Mouse (Mus musculus) hindbrain, embryonic 10.5 days (tissue): ENCODE data around the gene Tmem175. TPM values are rescaled to one million over a fixed set of nuclear protein-coding genes. Genes with fewer than 3 reads are reported as not detected.

ENCODE experiments used
- DNase-seq: peaks from one replicate; pipeline ENCODE4 v3.0.0-alpha.2; 2017; ENCODE audit warnings: low spot score
- H3K27ac ChIP-seq: fragments of 300-500 bp; sonication (generic); 2 replicates; pipeline ENCODE4 v1.5.1; 2016; ENCODE audit warnings: mild to moderate bottlenecking, moderate library complexity
- H3K27me3 ChIP-seq: fragments of 300-500 bp; sonication (generic); 2 replicates; pipeline ENCODE4 v1.6.1; 2016; ENCODE audit warnings: mild to moderate bottlenecking; ENCODE audit not compliant: poor library complexity, insufficient read depth, severe bottlenecking
- H3K36me3 ChIP-seq: fragments of 300-500 bp; sonication (generic); 2 replicates; pipeline ENCODE4 v1.6.1; 2016; ENCODE audit warnings: mild to moderate bottlenecking, moderate library complexity
- H3K4me1 ChIP-seq: fragments of 300-500 bp; sonication (generic); replicated peaks from 2 replicates; pipeline ENCODE4 v1.6.1; 2016; ENCODE audit warnings: mild to moderate bottlenecking
- H3K4me3 ChIP-seq: fragments of 300-500 bp; sonication (generic); 2 replicates; pipeline ENCODE4 v1.5.1; 2016; ENCODE audit warnings: mild to moderate bottlenecking, moderate library complexity
- H3K9me3 ChIP-seq: fragments of 300-500 bp; sonication (generic); 2 replicates; pipeline ENCODE4 v1.6.1; 2016; ENCODE audit warnings: mild to moderate bottlenecking, moderate library complexity
- WGBS: fragments of 180-500 bp; shearing (Covaris S2); methylation state at CpG from one replicate; pipeline ENCODE4 v1.1.7; 2016; 5-methylcytosine and 5-hydroxymethylcytosine counted together
- polyA plus RNA-seq: library from polyadenylated mRNA; unstranded; fragments of >200 nt; fragmentation: Nextera tagmentation; extraction: Ambion mirVana; gene quantifications from 2 replicates; pipeline ENCODE4 v1.2.1, GENCODE M21; 2016

Gene Tmem175
- polyA plus RNA-seq, 1 experiment from 2014 or later = 19.2 TPM

GRCm38 (mm10) chr5:108657406-108657805 lies 27.8 kb downstream of the Tmem175 start:
- DNase-seq = no peak
- no peak overlapping the region for H3K4me3 ChIP-seq
- H3K27me3 ChIP-seq = 0 out of 2 replicates have a peak, but pooled peaks cover under 1% of the 10 kb centered on the region
- peaks cover 56% of the 10 kb centered on the region for H3K36me3 ChIP-seq
- 74% methylated on average over 5 of the region's 5 CpGs for WGBS
- H3K4me1 ChIP-seq = peaks cover 29% of the 10 kb centered on the region
- no peaks in the 10 kb centered on the region for H3K9me3 ChIP-seq
- H3K27ac ChIP-seq = no peak overlapping the region

GRCm38 (mm10) chr5:108658611-108659010 lies 29.0 kb downstream of the Tmem175 start:
- Histone ChIP-seq H3K4me3 (no peak overlapping the region), H3K27ac (no peak overlapping the region), H3K4me1 (peaks cover 29% of the 10 kb centered on the region), H3K36me3 (peaks cover 44% of the 10 kb centered on the region), H3K27me3 (peaks cover 5% of the 10 kb centered on the region; the same call in 1 of the 2 replicates), H3K9me3 (no peaks in the 10 kb centered on the region)
- 78% methylated on average over 1 of the region's 1 CpGs for WGBS
- no peak for DNase-seq

- Histone ChIP-seq H3K27ac (peak within 1 kb of the TSS; percentile 91), H3K4me1 (peaks cover 29% of the 10 kb centered on the region), H3K36me3 (peaks cover 31% of the 10 kb centered on the region), H3K27me3 (peaks cover 9% of the 10 kb centered on the region; the same call in 1 of the 2 replicates), H3K4me3 (peak within 1 kb of the TSS; percentile 87), H3K9me3 (no peaks in the 10 kb centered on the region)
- 11% methylated on average over 24 of the region's 24 CpGs for WGBS
- no peak for DNase-seq
Observed at GRCm38 (mm10) chr5:108659698-108660631, 30.4 kb downstream of the Tmem175 start, which contains the start of gene Idua. Idua (plus strand) TSS chr5:108660331.

- Histone ChIP-seq H3K27me3 (peaks cover 9% of the 10 kb centered on the region; the same call in 1 of the 2 replicates), H3K4me3 (peak overlapping the region; percentile 87), H3K36me3 (peaks cover 23% of the 10 kb centered on the region), H3K9me3 (no peaks in the 10 kb centered on the region), H3K4me1 (peaks cover 29% of the 10 kb centered on the region), H3K27ac (peak overlapping the region; percentile 91)
- peak; percentile 89 for DNase-seq
- WGBS = 11% methylated on average over 36 of the region's 36 CpGs
Observed at GRCm38 (mm10) chr5:108660632-108661268, 31.2 kb downstream of the Tmem175 start.

- Histone ChIP-seq H3K9me3 (no peaks in the 10 kb centered on the region), H3K4me1 (peaks cover 29% of the 10 kb centered on the region), H3K4me3 (no peak overlapping the region), H3K27ac (no peak overlapping the region), H3K27me3 (peaks cover 9% of the 10 kb centered on the region; the same call in 1 of the 2 replicates), H3K36me3 (peaks cover 4% of the 10 kb centered on the region; the same call in 1 of the 2 replicates)
- 87% methylated on average over 4 of the region's 4 CpGs for WGBS
- DNase-seq = no peak
Observed at GRCm38 (mm10) chr5:108662772-108663171, 33.2 kb downstream of the Tmem175 start.

- DNase-seq = no peak
- no peak overlapping the region for H3K4me3 ChIP-seq
Observed at GRCm38 (mm10) chr5:108665066-108665465, 35.5 kb downstream of the Tmem175 start.

GRCm38 (mm10) chr5:108667370-108667769 lies 37.8 kb downstream of the Tmem175 start:
- Histone ChIP-seq H3K36me3 (peaks cover 11% of the 10 kb centered on the region), H3K27ac (no peak overlapping the region), H3K4me3 (no peak overlapping the region), H3K27me3 (peaks cover 9% of the 10 kb centered on the region; the same call in 1 of the 2 replicates), H3K9me3 (no peaks in the 10 kb centered on the region), H3K4me1 (peaks cover 21% of the 10 kb centered on the region)
- DNase-seq = no peak
- 80% methylated on average over 2 of the region's 2 CpGs for WGBS

More at GRCm38 (mm10) chr5:108665066-108665465, 35.5 kb downstream of the Tmem175 start:
- peaks cover 24% of the 10 kb centered on the region for H3K4me1 ChIP-seq
- H3K36me3 ChIP-seq = no peaks in the 10 kb centered on the region
- 46% methylated on average over 3 of the region's 3 CpGs for WGBS
- peaks cover 9% of the 10 kb centered on the region; the same call in 1 of the 2 replicates for H3K27me3 ChIP-seq
- no peak overlapping the region for H3K27ac ChIP-seq
- no peaks in the 10 kb centered on the region for H3K9me3 ChIP-seq

- DNase-seq = no peak
- H3K4me1 ChIP-seq = peaks cover 21% of the 10 kb centered on the region
- H3K27ac ChIP-seq = peak overlapping the region; percentile 94
- 0 out of 2 replicates have a peak, but pooled peaks cover 4% of the 10 kb centered on the region for H3K27me3 ChIP-seq
- peaks cover 18% of the 10 kb centered on the region for H3K36me3 ChIP-seq
- no peaks in the 10 kb centered on the region for H3K9me3 ChIP-seq
- 16% methylated on average over 3 of the region's 3 CpGs for WGBS
- peak overlapping the region; percentile 68 for H3K4me3 ChIP-seq
Observed at GRCm38 (mm10) chr5:108668387-108668932, 38.9 kb downstream of the Tmem175 start.

GRCm38 (mm10) chr5:108668977-108669936 lies 39.7 kb downstream of the Tmem175 start, which contains the start of gene Dgkq:
Dgkq (minus strand) TSS chr5:108669672.
- H3K27ac ChIP-seq = peak within 1 kb of the TSS; percentile 94
- peak; percentile 85 for DNase-seq
- no peaks in the 10 kb centered on the region for H3K9me3 ChIP-seq
- H3K4me3 ChIP-seq = peak within 1 kb of the TSS; percentile 68
- peaks cover 22% of the 10 kb centered on the region for H3K36me3 ChIP-seq
- H3K4me1 ChIP-seq = peaks cover 21% of the 10 kb centered on the region
- 8% methylated on average over 43 of the region's 43 CpGs for WGBS
- 0 out of 2 replicates have a peak, but pooled peaks cover 4% of the 10 kb centered on the region for H3K27me3 ChIP-seq

- peak overlapping the region; percentile 68; the same call in 1 of the 2 replicates for H3K4me3 ChIP-seq
- 83% methylated on average over 9 of the region's 9 CpGs for WGBS
- peaks cover 21% of the 10 kb centered on the region for H3K4me1 ChIP-seq
- H3K27ac ChIP-seq = peak overlapping the region; percentile 94; the same call in 1 of the 2 replicates
- peaks cover 22% of the 10 kb centered on the region for H3K36me3 ChIP-seq
- no peaks in the 10 kb centered on the region for H3K27me3 ChIP-seq
- no peaks in the 10 kb centered on the region for H3K9me3 ChIP-seq
- no peak for DNase-seq
Observed at GRCm38 (mm10) chr5:108669986-108670385, 40.4 kb downstream of the Tmem175 start.

GRCm38 (mm10) chr5:108670785-108671184 lies 41.2 kb downstream of the Tmem175 start:
- Histone ChIP-seq H3K4me1 (peaks cover 21% of the 10 kb centered on the region), H3K9me3 (no peaks in the 10 kb centered on the region), H3K27me3 (no peaks in the 10 kb centered on the region), H3K36me3 (peaks cover 22% of the 10 kb centered on the region), H3K27ac (no peak overlapping the region), H3K4me3 (no peak overlapping the region)
- peak; percentile 31 for DNase-seq
